Mouse (Mus musculus) neural tube, embryonic 13.5 days (tissue): ENCODE measurements around the gene Samd4b. TPM values are rescaled to one million over a fixed set of nuclear protein-coding genes. Genes with fewer than 3 reads are reported as not detected.
"Not testable (repeated sequence)": the region's sequence is repeated elsewhere in the genome, so short reads cannot be mapped to it uniquely, and the experiment has no call there.

Source experiments
- ATAC-seq: fragments of 200-750 bp; cut with Nextera tagmentation; 2 replicates; pipeline ENCODE4 v1.8.0; 2017; ENCODE audit warnings: low read depth, mild to moderate bottlenecking, moderate TSS enrichment, moderate library complexity
- H3K27ac ChIP-seq: fragments of 300-500 bp; sonication (generic); replicated peaks from 2 replicates; pipeline ENCODE4 v1.5.1; 2015; ENCODE audit warnings: moderate library complexity, mild to moderate bottlenecking, inconsistent platforms
- H3K27me3 ChIP-seq: fragments of 300-500 bp; sonication (generic); 2 replicates; pipeline ENCODE4 v1.6.1; 2015; ENCODE audit warnings: mild to moderate bottlenecking, inconsistent platforms
- H3K36me3 ChIP-seq: fragments of 300-500 bp; sonication (generic); 2 replicates; pipeline ENCODE4 v1.6.1; 2015; ENCODE audit warnings: mild to moderate bottlenecking, inconsistent platforms
- H3K4me1 ChIP-seq: fragments of 300-500 bp; sonication (generic); replicated peaks from 2 replicates; pipeline ENCODE4 v1.6.1; 2015; ENCODE audit warnings: inconsistent platforms
- H3K4me2 ChIP-seq: fragments of 300-500 bp; sonication (generic); 2 replicates; pipeline ENCODE4 v1.6.1; 2015; ENCODE audit warnings: inconsistent platforms, mild to moderate bottlenecking, moderate library complexity
- H3K4me3 ChIP-seq: fragments of 300-500 bp; sonication (generic); 2 replicates; pipeline ENCODE4 v1.5.1; 2015; ENCODE audit warnings: mild to moderate bottlenecking, inconsistent platforms
- H3K9ac ChIP-seq: fragments of 300-500 bp; sonication (generic); 2 replicates; pipeline ENCODE4 v1.6.1; 2015; ENCODE audit warnings: moderate library complexity, mild to moderate bottlenecking, inconsistent platforms
- H3K9me3 ChIP-seq: fragments of 300-500 bp; sonication (generic); 2 replicates; pipeline ENCODE4 v1.6.1; 2016; ENCODE audit warnings: inconsistent platforms
- WGBS: fragments of 180-500 bp; shearing (Covaris S2); methylation state at CpG from one replicate; pipeline ENCODE4 v1.1.7; 2015; 5-methylcytosine and 5-hydroxymethylcytosine counted together
- polyA plus RNA-seq: library from polyadenylated mRNA; unstranded; fragments of >200 nt; fragmentation: Nextera tagmentation; extraction: Ambion mirVana; gene quantifications from 2 replicates; pipeline ENCODE4 v1.2.1, GENCODE M21; 2015

The Samd4b gene
- polyA plus RNA-seq = 25.6 and 26.9 TPM in 2 replicates

- peaks cover 61% of the 10 kb centered on the region for H3K4me1 ChIP-seq
- H3K27me3 ChIP-seq = no peaks in the 10 kb centered on the region
- ATAC-seq = peak; percentile 92
- no peaks in the 10 kb centered on the region for H3K36me3 ChIP-seq
- peak within 1 kb of the TSS; percentile 78 for H3K9ac ChIP-seq
- WGBS = under 1% methylated on average over 66 of the region's 66 CpGs
- no peaks in the 10 kb centered on the region for H3K9me3 ChIP-seq
- H3K4me3 ChIP-seq = peak within 1 kb of the TSS; percentile 63
- peak within 1 kb of the TSS; percentile 89 for H3K27ac ChIP-seq
- peak within 1 kb of the TSS; percentile 90 for H3K4me2 ChIP-seq
Observed at GRCm38 (mm10) chr7:28597642-28598446, at the start of gene Samd4b, which contains the start of gene Pak4. Samd4b (minus strand) TSS chr7:28598144. Pak4 (minus strand) TSS chr7:28598185.

- H3K4me3 ChIP-seq = no peak overlapping the region
- H3K27me3 ChIP-seq = no peaks in the 10 kb centered on the region
- H3K36me3 ChIP-seq = no peaks in the 10 kb centered on the region
- no peak for ATAC-seq
- no peaks in the 10 kb centered on the region for H3K9me3 ChIP-seq
- H3K27ac ChIP-seq = no peak overlapping the region
- H3K4me2 ChIP-seq = no peak overlapping the region
- no peak overlapping the region for H3K9ac ChIP-seq
- 62% methylated on average over 7 of the region's 7 CpGs for WGBS
- H3K4me1 ChIP-seq = no peaks in the 10 kb centered on the region
Observed at GRCm38 (mm10) chr7:28647016-28647415, 49.1 kb upstream of the Samd4b start.

GRCm38 (mm10) chr7:28645947-28646475 lies 48.1 kb upstream of the Samd4b start:
- no peak overlapping the region for H3K4me3 ChIP-seq
- no peaks in the 10 kb centered on the region for H3K27me3 ChIP-seq
- no peak overlapping the region for H3K9ac ChIP-seq
- no peak overlapping the region for H3K27ac ChIP-seq
- 95% methylated on average over 2 of the region's 2 CpGs for WGBS
- ATAC-seq = no peak
- H3K9me3 ChIP-seq = no peaks in the 10 kb centered on the region
- no peaks in the 10 kb centered on the region for H3K36me3 ChIP-seq
- H3K4me1 ChIP-seq = no peaks in the 10 kb centered on the region
- H3K4me2 ChIP-seq = no peak overlapping the region

GRCm38 (mm10) chr7:28645366-28645765 lies 47.4 kb upstream of the Samd4b start:
- WGBS = 39% methylated on average over 6 of the region's 6 CpGs
- Histone ChIP-seq H3K27ac (no peak overlapping the region), H3K4me3 (no peak overlapping the region), H3K4me2 (no peak overlapping the region), H3K9me3 (no peaks in the 10 kb centered on the region), H3K4me1 (no peaks in the 10 kb centered on the region), H3K27me3 (no peaks in the 10 kb centered on the region), H3K9ac (no peak overlapping the region), H3K36me3 (no peaks in the 10 kb centered on the region)
- ATAC-seq = no peak

GRCm38 (mm10) chr7:28641546-28641945 lies 43.6 kb upstream of the Samd4b start:
- no peak overlapping the region for H3K4me3 ChIP-seq
- ATAC-seq = no peak
- H3K4me1 ChIP-seq = 0 out of 2 replicates have a peak, but pooled peaks cover 2% of the 10 kb centered on the region
- no peaks in the 10 kb centered on the region for H3K27me3 ChIP-seq
- no peaks in the 10 kb centered on the region for H3K9me3 ChIP-seq
- H3K4me2 ChIP-seq = no peak overlapping the region
- no peak overlapping the region for H3K9ac ChIP-seq
- H3K36me3 ChIP-seq = no peaks in the 10 kb centered on the region
- 84% methylated on average over 8 of the region's 8 CpGs for WGBS
- H3K27ac ChIP-seq = no peak overlapping the region

GRCm38 (mm10) chr7:28637511-28637910 lies 39.6 kb upstream of the Samd4b start:
- no peaks in the 10 kb centered on the region for H3K9me3 ChIP-seq
- peaks cover 5% of the 10 kb centered on the region for H3K27me3 ChIP-seq
- H3K9ac ChIP-seq = no peak overlapping the region
- no peak for ATAC-seq
- H3K27ac ChIP-seq = no peak overlapping the region
- H3K36me3 ChIP-seq = no peaks in the 10 kb centered on the region
- no peak overlapping the region for H3K4me2 ChIP-seq
- 28% methylated on average over 8 of the region's 8 CpGs for WGBS
- 0 out of 2 replicates have a peak, but pooled peaks cover 2% of the 10 kb centered on the region for H3K4me1 ChIP-seq
- no peak overlapping the region for H3K4me3 ChIP-seq

GRCm38 (mm10) chr7:28634128-28634527 lies 36.2 kb upstream of the Samd4b start:
- H3K4me3 ChIP-seq = no peak overlapping the region
- no peak overlapping the region for H3K4me2 ChIP-seq
- WGBS = 70% methylated on average over 4 of the region's 4 CpGs
- H3K9ac ChIP-seq = no peak overlapping the region
- H3K9me3 ChIP-seq = no peaks in the 10 kb centered on the region
- no peak overlapping the region for H3K27ac ChIP-seq
- H3K27me3 ChIP-seq = peaks cover 36% of the 10 kb centered on the region
- ATAC-seq = no peak
- peaks cover 18% of the 10 kb centered on the region for H3K4me1 ChIP-seq
- no peaks in the 10 kb centered on the region for H3K36me3 ChIP-seq

GRCm38 (mm10) chr7:28631073-28631472 lies 33.1 kb upstream of the Samd4b start, which contains the start of gene Acp7:
Acp7 (minus strand) TSS chr7:28631332.
- 27% methylated on average over 10 of the region's 10 CpGs for WGBS
- H3K9ac ChIP-seq = peak within 1 kb of the TSS; percentile 52
- no peak for ATAC-seq

GRCm38 (mm10) chr7:28624791-28625190 lies 26.8 kb upstream of the Samd4b start:
- Histone ChIP-seq H3K9me3 (no peaks in the 10 kb centered on the region), H3K27ac (no peak overlapping the region), H3K36me3 (no peaks in the 10 kb centered on the region), H3K9ac (no peak overlapping the region), H3K4me3 (no peak overlapping the region), H3K4me2 (no peak overlapping the region), H3K27me3 (peaks cover 21% of the 10 kb centered on the region), H3K4me1 (peaks cover 4% of the 10 kb centered on the region; the same call in 1 of the 2 replicates)
- no peak for ATAC-seq
- WGBS = 88% methylated on average over 5 of the region's 5 CpGs

More at GRCm38 (mm10) chr7:28631073-28631472, 33.1 kb upstream of the Samd4b start, which contains the start of gene Acp7:
- H3K4me1 ChIP-seq = peaks cover 15% of the 10 kb centered on the region
- H3K4me2 ChIP-seq = peak within 1 kb of the TSS; percentile 50
- peaks cover 50% of the 10 kb centered on the region for H3K27me3 ChIP-seq
- no peaks in the 10 kb centered on the region for H3K36me3 ChIP-seq
- H3K27ac ChIP-seq = no peak within 1 kb of the TSS
- peak within 1 kb of the TSS; percentile 24 for H3K4me3 ChIP-seq
- no peaks in the 10 kb centered on the region for H3K9me3 ChIP-seq

- Histone ChIP-seq H3K27ac (no peak overlapping the region), H3K4me1 (no peaks in the 10 kb centered on the region), H3K4me3 (no peak overlapping the region), H3K36me3 (no peaks in the 10 kb centered on the region), H3K9me3 (no peaks in the 10 kb centered on the region), H3K27me3 (no peaks in the 10 kb centered on the region), H3K4me2 (no peak overlapping the region), H3K9ac (no peak overlapping the region)
- WGBS = 71% methylated on average over 9 of the region's 9 CpGs
- no peak for ATAC-seq
Observed at GRCm38 (mm10) chr7:28619098-28619715, 21.3 kb upstream of the Samd4b start.

GRCm38 (mm10) chr7:28605951-28606350 lies 8.0 kb upstream of the Samd4b start:
- peaks cover 7% of the 10 kb centered on the region for H3K4me1 ChIP-seq
- H3K27ac ChIP-seq = no peak overlapping the region
- H3K9me3 ChIP-seq = no peaks in the 10 kb centered on the region
- H3K4me2 ChIP-seq = no peak overlapping the region
- WGBS = 89% methylated on average over 8 of the region's 8 CpGs
- H3K9ac ChIP-seq = no peak overlapping the region
- H3K27me3 ChIP-seq = no peaks in the 10 kb centered on the region
- no peaks in the 10 kb centered on the region for H3K36me3 ChIP-seq
- ATAC-seq = no peak
- no peak overlapping the region for H3K4me3 ChIP-seq

- ATAC-seq, H3K36me3 ChIP-seq, H3K4me1 ChIP-seq, H3K27me3 ChIP-seq, H3K4me2 ChIP-seq, H3K9ac ChIP-seq, H3K9me3 ChIP-seq, H3K4me3 ChIP-seq, H3K27ac ChIP-seq: not testable (repeated sequence)
- WGBS = 79% methylated on average over 2 of the region's 2 CpGs
Observed at GRCm38 (mm10) chr7:28603788-28604187, 5.8 kb upstream of the Samd4b start.
